Mouse (Mus musculus) Muller cell, postnatal 12 days (primary cell): Measurements from ENCODE around the gene Gpm6b.

Experiments
- DNase-seq: peaks from one replicate; pipeline ENCODE4 v3.0.0-alpha.2; 2015; ENCODE audit errors: inconsistent ontology term

The Gpm6b gene

GRCm38 (mm10) chrX:166356276-166356675 lies 117.6 kb downstream of the Gpm6b start:
- no peak for DNase-seq

GRCm38 (mm10) chrX:166358955-166359354 lies 120.2 kb downstream of the Gpm6b start:
- no peak for DNase-seq

GRCm38 (mm10) chrX:166359927-166360440 lies 121.3 kb downstream of the Gpm6b start:
- DNase-seq = no peak

- DNase-seq = no peak
Observed at GRCm38 (mm10) chrX:166360455-166360854, 121.7 kb downstream of the Gpm6b start.

- peak; percentile 54 for DNase-seq
Observed at GRCm38 (mm10) chrX:166365458-166366213, 126.9 kb downstream of the Gpm6b start.

GRCm38 (mm10) chrX:166376681-166377328 lies 138.1 kb downstream of the Gpm6b start:
- DNase-seq = no peak

- DNase-seq = no peak
Observed at GRCm38 (mm10) chrX:166378652-166379051, 139.9 kb downstream of the Gpm6b start.

- no peak for DNase-seq
Observed at GRCm38 (mm10) chrX:166383606-166384005, 144.9 kb downstream of the Gpm6b start.

- DNase-seq = peak; percentile 63
Observed at GRCm38 (mm10) chrX:166384935-166385334, 146.2 kb downstream of the Gpm6b start.

GRCm38 (mm10) chrX:166386656-166387055 lies 147.9 kb downstream of the Gpm6b start:
- no peak for DNase-seq

GRCm38 (mm10) chrX:166393753-166394152 lies 155.0 kb downstream of the Gpm6b start:
- DNase-seq = no peak

- no peak for DNase-seq
Observed at GRCm38 (mm10) chrX:166407865-166408264, 169.2 kb downstream of the Gpm6b start.

- no peak for DNase-seq
Observed at GRCm38 (mm10) chrX:166416196-166416595, 177.5 kb downstream of the Gpm6b start.

GRCm38 (mm10) chrX:166434812-166435211 lies 196.1 kb downstream of the Gpm6b start:
- no peak for DNase-seq
